Mouse (Mus musculus): ENCODE data around the gene Igsf11. TPM values are rescaled to one million over a fixed set of nuclear protein-coding genes. Genes with fewer than 3 reads are reported as not detected.
"Not testable (repeated sequence)": the region's sequence is repeated elsewhere in the genome, so short reads cannot be mapped to it uniquely, and the experiment has no call there.

The Igsf11 gene
- polyA plus RNA-seq, 1 experiment from 2014 or later: 1.1 TPM

DNA sequence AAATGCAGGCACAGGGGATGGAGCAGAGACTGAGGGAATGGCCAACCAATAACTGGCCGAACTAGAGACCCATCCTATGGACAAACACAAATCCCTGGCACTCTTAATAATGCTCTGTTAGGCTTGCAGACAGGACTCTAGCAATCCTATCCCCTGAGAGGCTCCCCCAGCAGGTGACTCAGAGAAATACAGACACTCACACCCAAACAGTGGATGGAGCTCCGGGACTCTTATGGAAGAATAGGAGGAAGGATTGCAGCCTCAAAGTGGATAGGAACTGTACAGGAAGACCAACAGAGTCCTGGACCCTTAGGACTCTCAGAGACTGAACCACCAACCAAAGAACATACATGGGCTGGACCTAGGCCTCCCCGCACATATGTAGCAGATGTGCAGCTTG is 91.4 kb downstream of the Igsf11 start:
- H3K27me3 ChIP-seq: not testable (repeated sequence)

DNA sequence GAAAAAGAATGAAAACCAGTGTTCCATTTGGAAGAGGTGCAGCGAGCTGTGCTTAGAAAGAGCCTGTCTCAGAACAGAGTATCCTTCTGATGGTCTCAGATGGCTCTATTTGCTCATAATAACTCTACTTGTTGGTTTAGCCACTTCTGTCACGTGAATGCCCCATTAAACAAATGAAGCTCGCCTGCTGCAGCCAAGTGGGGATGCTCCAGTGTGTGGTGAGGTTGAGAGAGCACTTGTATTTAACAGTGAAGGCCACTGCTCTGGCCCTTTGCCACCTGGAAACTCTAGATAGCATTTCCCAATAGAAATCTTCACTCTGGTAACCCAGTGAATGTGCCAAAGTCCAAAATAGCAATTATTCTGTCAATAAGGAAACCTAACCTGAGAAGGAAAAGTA is 92.9 kb downstream of the Igsf11 start:
- Histone ChIP-seq H3K36me3 (no peaks in the 10 kb centered on the region), H3K4me2 (no peak overlapping the region), H3K9ac (replicated peaks) (no peak overlapping the region), H3K4me3 (replicated peaks) (no peak overlapping the region), H3K27me3 (no peaks in the 10 kb centered on the region), H3K9me3 (no peaks in the 10 kb centered on the region), H3K4me1 (replicated peaks) (peaks cover 42% of the 10 kb centered on the region), H3K27ac (no peak overlapping the region)
- no peak for ATAC-seq (ENCODE audit: insufficient number of reproducible peaks, insufficient read depth, low FRiP score, low TSS enrichment, low read depth)
- 63% methylated on average over 3 of the region's 3 CpGs for WGBS

More for the DNA sequence above, 91.4 kb downstream of the Igsf11 start:
- not testable (repeated sequence) for H3K9me3 ChIP-seq; H3K4me3 ChIP-seq (replicated peaks); H3K27ac ChIP-seq; H3K36me3 ChIP-seq; H3K9ac ChIP-seq (replicated peaks); H3K4me2 ChIP-seq; ATAC-seq (ENCODE audit: insufficient number of reproducible peaks, insufficient read depth, low FRiP score, low TSS enrichment, low read depth)
- 80% methylated on average over 3 of the region's 3 CpGs for WGBS
- peaks cover 43% of the 10 kb centered on the region for H3K4me1 ChIP-seq (replicated peaks)

DNA sequence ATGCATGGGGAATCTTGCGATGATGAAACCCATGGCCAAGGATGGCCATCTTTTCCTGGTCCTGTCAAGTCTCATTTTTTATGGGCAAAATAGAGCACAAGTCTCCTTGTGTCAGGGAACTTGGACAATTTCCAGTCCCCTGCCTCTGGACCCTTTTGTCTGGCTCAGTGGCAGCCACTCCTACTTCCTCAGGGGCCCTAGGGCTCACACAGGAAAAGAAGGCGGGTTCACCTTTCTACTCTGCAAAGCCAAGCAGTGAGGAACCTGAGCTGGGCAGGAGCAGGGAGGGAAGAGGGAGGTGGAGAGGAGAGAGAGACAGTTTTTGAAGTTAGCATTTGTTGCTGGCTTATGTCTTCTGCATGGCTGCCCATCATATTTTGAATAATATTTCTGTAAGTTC is 93.9 kb downstream of the Igsf11 start:
- Histone ChIP-seq H3K9me3 (no peaks in the 10 kb centered on the region), H3K4me2 (no peak overlapping the region), H3K36me3 (no peaks in the 10 kb centered on the region), H3K9ac (replicated peaks) (no peak overlapping the region), H3K27ac (no peak overlapping the region), H3K4me1 (replicated peaks) (peaks cover 39% of the 10 kb centered on the region), H3K27me3 (no peaks in the 10 kb centered on the region), H3K4me3 (replicated peaks) (no peak overlapping the region)
- ATAC-seq (ENCODE audit: insufficient number of reproducible peaks, insufficient read depth, low FRiP score, low TSS enrichment, low read depth): no peak
- WGBS: 66% methylated on average over 2 of the region's 2 CpGs

DNA sequence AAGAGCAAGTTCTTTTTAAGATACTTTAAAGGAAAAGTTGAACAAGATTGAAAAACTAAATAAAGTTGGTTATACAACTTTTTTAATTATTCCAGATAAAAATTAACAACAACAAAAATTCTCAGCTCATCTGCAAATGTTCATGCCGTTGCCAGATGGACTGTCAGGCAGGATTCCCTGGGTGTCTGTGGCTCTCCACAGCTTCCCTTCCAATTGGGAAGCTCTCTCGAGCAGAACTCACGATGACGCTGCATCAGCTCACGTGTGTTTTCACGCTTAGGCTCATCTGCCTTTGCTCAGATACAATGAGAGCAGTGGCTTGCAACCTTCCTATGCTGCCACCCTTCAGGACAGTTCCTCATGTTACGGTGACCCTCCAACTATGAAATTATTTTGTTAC is 101.2 kb downstream of the Igsf11 start:
- H3K27ac ChIP-seq: no peak overlapping the region
- H3K9ac ChIP-seq (replicated peaks): no peak overlapping the region
- no peaks in the 10 kb centered on the region for H3K27me3 ChIP-seq
- H3K4me2 ChIP-seq: no peak overlapping the region
- no peak for ATAC-seq (ENCODE audit: insufficient number of reproducible peaks, insufficient read depth, low FRiP score, low TSS enrichment, low read depth)
- H3K4me1 ChIP-seq (replicated peaks): peaks cover 11% of the 10 kb centered on the region
- H3K36me3 ChIP-seq: no peaks in the 10 kb centered on the region
- H3K4me3 ChIP-seq (replicated peaks): no peak overlapping the region
- H3K9me3 ChIP-seq: no peaks in the 10 kb centered on the region
- whole genome bisulfite sequencing: 88% methylated on average over 7 of the region's 7 CpGs

DNA sequence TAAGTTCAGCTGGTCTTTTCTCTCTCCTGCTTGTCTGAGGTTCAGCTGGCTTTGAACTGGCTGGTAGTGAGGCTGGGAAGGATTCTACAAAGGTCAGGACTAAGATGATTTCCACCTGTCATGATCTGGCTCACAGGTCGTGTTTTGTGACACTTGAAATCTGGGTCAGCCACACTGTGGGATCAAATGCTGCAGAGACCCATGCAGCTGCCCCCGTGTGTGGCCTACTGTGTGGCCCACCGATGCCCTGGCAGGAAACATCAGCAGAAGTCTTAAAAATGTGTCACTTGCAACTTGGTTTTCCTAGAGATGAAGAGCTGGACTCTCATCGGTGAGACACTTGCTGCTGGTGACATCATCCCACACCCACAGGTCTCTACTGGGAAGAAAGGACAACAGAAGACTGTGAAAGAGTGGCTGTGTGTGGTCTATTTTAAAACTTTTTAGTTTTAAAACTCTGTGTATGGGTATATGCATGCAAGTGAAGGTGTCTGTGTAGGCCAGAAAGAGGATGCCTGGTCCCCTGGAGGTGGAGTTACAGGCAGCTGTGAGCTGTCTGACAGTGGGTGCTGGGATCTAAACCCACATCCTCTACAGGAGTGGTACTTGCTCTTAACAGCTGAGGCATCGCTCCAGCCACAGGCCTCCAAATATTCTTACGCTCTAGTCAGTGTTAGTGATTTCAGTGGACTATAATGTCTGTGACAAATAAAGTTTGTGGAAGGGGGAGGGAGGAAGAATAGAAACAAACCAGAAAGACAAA is 106.2 kb downstream of the Igsf11 start:
- Histone ChIP-seq H3K4me1 (replicated peaks) (no peaks in the 10 kb centered on the region), H3K9ac (replicated peaks) (no peak overlapping the region), H3K4me3 (replicated peaks) (no peak overlapping the region), H3K36me3 (no peaks in the 10 kb centered on the region), H3K27ac (no peak overlapping the region), H3K27me3 (no peaks in the 10 kb centered on the region), H3K4me2 (no peak overlapping the region), H3K9me3 (no peaks in the 10 kb centered on the region)
- WGBS: 81% methylated on average over 6 of the region's 6 CpGs
- no peak for ATAC-seq (ENCODE audit: insufficient number of reproducible peaks, insufficient read depth, low FRiP score, low TSS enrichment, low read depth)

DNA sequence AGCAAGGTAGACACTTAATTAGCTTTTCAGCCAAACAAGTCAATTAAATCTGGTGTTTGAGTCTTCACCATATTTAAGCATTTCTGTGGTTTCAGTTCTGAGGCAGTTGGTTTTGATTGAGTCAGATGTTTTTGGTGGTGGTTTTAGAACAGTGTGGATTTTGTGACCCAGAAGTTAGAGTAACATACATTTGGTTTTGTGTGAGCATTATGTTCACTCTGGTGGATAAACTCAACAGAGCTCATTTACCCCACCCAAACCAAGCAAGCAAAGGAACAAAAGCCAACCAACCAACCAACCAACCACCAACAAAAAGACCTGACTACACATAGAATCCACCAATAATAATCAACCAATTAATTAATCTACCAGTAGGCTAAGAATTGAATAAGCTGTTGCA is 106.8 kb downstream of the Igsf11 start:
- H3K4me3 ChIP-seq (replicated peaks): no peak overlapping the region
- H3K4me2 ChIP-seq: no peak overlapping the region
- no peak overlapping the region for H3K9ac ChIP-seq (replicated peaks)
- no peaks in the 10 kb centered on the region for H3K9me3 ChIP-seq
- H3K36me3 ChIP-seq: no peaks in the 10 kb centered on the region
- no peak overlapping the region for H3K27ac ChIP-seq
- H3K27me3 ChIP-seq: no peaks in the 10 kb centered on the region
- ATAC-seq (ENCODE audit: insufficient number of reproducible peaks, insufficient read depth, low FRiP score, low TSS enrichment, low read depth): no peak
- H3K4me1 ChIP-seq (replicated peaks): no peaks in the 10 kb centered on the region

DNA sequence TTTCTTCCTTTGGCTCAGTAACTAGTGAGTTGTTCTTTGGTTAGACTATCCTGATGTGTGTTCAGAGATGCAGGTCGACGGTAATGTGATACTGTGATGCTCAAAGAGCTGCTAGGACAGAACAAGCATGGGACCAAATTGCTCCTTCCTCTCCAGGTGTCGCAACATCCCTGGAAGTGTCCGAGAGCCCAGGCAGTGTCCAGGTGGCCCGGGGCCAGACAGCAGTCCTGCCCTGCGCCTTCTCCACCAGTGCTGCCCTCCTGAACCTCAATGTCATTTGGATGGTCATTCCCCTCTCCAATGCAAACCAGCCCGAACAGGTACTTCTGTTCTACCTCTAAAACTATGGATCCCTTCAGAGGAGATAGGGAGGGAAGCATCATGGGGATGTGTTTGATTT is 114.5 kb downstream of the Igsf11 start:
- H3K36me3 ChIP-seq: no peaks in the 10 kb centered on the region
- ATAC-seq (ENCODE audit: insufficient number of reproducible peaks, insufficient read depth, low FRiP score, low TSS enrichment, low read depth): no peak
- H3K4me2 ChIP-seq: no peak overlapping the region
- no peaks in the 10 kb centered on the region for H3K27me3 ChIP-seq
- peaks cover 3% of the 10 kb centered on the region; the same call in 1 of the 2 replicates for H3K9me3 ChIP-seq
- H3K9ac ChIP-seq (replicated peaks): no peak overlapping the region
- no peak overlapping the region for H3K27ac ChIP-seq
- no peak overlapping the region for H3K4me3 ChIP-seq (replicated peaks)
- H3K4me1 ChIP-seq (replicated peaks): no peaks in the 10 kb centered on the region
- 86% methylated on average over 7 of the region's 7 CpGs for WGBS

DNA sequence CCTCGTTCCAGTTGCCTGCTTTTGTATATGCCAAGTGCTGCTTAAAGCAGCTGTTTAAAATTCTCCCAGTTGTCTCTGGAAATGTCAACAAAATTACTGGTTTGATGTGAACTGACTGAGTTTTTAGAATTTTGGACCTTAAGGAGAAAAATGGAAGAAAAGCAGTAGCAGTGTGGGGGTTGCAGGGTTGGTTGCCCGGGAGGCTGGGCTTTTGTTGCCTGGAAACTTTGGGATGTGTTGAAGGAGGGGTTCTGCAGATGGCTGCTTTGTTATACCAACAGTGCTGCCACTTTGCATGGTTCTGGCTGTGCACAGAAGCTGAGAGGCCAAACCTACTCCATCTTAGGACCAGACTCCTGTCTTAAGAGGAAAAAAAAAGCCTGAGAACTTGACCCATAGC is 127.0 kb downstream of the Igsf11 start:
- no peak overlapping the region for H3K4me3 ChIP-seq (replicated peaks)
- no peak overlapping the region for H3K9ac ChIP-seq (replicated peaks)
- H3K4me1 ChIP-seq (replicated peaks): no peaks in the 10 kb centered on the region
- H3K4me2 ChIP-seq: no peak overlapping the region
- H3K36me3 ChIP-seq: no peaks in the 10 kb centered on the region
- H3K27me3 ChIP-seq: no peaks in the 10 kb centered on the region
- ATAC-seq (ENCODE audit: insufficient number of reproducible peaks, insufficient read depth, low FRiP score, low TSS enrichment, low read depth): no peak
- H3K9me3 ChIP-seq: no peaks in the 10 kb centered on the region
- WGBS: 89% methylated on average over 2 of the region's 2 CpGs
- no peak overlapping the region for H3K27ac ChIP-seq

DNA sequence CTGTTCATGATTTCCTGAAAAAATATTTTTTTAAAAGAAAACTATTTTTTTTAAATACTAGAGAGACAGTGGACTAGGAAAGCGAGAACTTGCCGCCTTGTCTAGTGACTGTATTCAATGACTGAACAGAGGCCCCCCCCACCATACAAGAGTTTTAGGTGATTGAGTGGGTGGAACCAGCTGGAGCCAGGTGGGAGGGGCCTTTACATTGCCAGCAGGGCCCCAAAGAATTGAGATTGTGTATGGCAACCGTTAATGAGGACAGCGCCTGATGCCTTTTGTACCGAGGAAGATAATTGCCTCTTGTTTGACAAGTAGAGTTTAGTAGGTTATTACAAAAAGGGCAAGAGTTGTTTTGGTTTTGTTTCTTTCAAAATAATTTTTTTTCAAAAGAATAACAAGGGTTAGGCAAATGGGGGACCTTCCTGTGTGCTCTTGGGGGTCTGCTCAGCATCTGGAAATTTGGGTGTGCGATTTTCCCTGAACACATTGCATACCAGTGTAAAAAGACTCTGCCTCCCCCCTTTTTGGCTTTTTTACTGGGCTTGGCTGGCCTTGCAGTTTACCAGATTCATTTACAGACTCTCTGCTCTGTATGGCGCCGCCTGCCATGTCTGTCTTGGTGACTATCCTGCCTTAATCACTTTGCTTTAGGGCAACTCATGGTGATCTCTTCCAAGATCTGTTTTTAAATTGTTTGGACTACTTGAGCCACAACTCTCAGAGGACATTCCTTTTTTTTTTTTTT is 133.7 kb downstream of the Igsf11 start:
- no peaks in the 10 kb centered on the region for H3K36me3 ChIP-seq
- no peak overlapping the region for H3K9ac ChIP-seq (replicated peaks)
- no peak overlapping the region for H3K27ac ChIP-seq
- no peak overlapping the region for H3K4me3 ChIP-seq (replicated peaks)
- H3K9me3 ChIP-seq: no peaks in the 10 kb centered on the region
- H3K4me1 ChIP-seq (replicated peaks): no peaks in the 10 kb centered on the region
- no peak overlapping the region for H3K4me2 ChIP-seq
- ATAC-seq (ENCODE audit: insufficient number of reproducible peaks, insufficient read depth, low FRiP score, low TSS enrichment, low read depth): no peak
- WGBS: 71% methylated on average over 8 of the region's 8 CpGs
- H3K27me3 ChIP-seq: no peaks in the 10 kb centered on the region

DNA sequence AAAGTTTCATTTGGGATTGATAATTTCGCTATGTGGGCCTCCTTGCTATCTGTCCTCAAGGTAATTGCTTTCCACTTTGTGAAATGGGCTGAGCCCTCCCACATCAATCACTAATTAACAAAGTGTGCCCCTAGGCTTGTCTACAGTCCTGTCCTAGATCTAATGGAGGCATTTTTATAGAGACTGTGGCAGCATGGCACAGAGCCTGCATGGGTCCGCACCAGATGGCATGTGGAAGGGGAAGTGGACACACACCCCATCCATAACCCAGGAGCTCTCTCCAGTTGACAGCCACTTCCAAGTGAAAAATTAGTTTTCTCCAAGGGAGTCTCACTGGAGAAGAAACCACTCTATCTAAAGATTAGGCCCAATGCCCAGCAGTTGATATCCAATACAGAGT is 138.9 kb downstream of the Igsf11 start:
- no peaks in the 10 kb centered on the region for H3K36me3 ChIP-seq
- ATAC-seq (ENCODE audit: insufficient number of reproducible peaks, insufficient read depth, low FRiP score, low TSS enrichment, low read depth): no peak
- H3K4me3 ChIP-seq (replicated peaks): no peak overlapping the region
- H3K4me2 ChIP-seq: no peak overlapping the region
- H3K9me3 ChIP-seq: no peaks in the 10 kb centered on the region
- no peaks in the 10 kb centered on the region for H3K4me1 ChIP-seq (replicated peaks)
- no peak overlapping the region for H3K27ac ChIP-seq
- no peaks in the 10 kb centered on the region for H3K27me3 ChIP-seq
- H3K9ac ChIP-seq (replicated peaks): no peak overlapping the region
- WGBS: 59% methylated on average over 2 of the region's 2 CpGs

DNA sequence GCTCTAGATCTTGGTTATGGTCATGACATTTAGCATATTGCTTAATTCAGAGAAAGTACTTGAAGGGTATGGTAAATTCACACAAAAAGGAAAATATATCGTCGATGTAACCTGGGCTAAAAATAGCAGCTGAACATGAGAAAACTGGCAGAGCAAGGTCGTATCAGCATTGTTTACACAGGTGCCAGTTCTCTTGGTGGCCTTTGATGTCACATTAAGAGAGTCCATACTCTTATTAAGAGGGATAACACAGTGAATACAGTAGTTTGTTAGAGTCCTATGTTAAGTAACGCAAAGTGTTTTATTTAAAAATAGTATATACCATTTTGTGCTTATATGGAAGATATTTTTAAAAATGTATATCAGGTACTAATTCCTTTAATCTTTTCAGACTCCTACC is 144.8 kb downstream of the Igsf11 start:
- no peaks in the 10 kb centered on the region for H3K36me3 ChIP-seq
- H3K4me2 ChIP-seq: no peak overlapping the region
- H3K27ac ChIP-seq: no peak overlapping the region
- ATAC-seq (ENCODE audit: insufficient number of reproducible peaks, insufficient read depth, low FRiP score, low TSS enrichment, low read depth): no peak
- H3K27me3 ChIP-seq: no peaks in the 10 kb centered on the region
- no peaks in the 10 kb centered on the region for H3K9me3 ChIP-seq
- no peak overlapping the region for H3K4me3 ChIP-seq (replicated peaks)
- WGBS: 66% methylated on average over 4 of the region's 4 CpGs
- H3K9ac ChIP-seq (replicated peaks): no peak overlapping the region
- no peaks in the 10 kb centered on the region for H3K4me1 ChIP-seq (replicated peaks)

DNA sequence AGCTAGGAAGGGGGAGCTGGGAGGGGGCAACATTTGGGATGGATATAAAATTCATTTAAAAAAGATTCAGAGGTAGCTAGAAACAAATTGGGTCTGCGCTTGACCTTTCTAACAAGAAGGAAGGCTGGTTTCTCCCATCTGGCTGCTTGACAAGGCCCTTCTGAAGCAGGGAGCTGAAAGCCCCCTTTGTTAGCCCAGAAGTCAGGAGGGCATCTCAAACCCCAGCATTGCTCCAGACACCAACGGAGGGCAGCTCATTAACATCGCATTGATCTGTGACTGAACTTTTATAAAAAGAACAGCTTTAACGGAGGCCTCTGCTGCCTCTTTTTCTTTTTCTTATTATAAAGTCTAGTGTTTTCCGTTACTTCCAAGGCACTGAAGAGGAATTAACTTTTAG is 151.9 kb downstream of the Igsf11 start:
- H3K9me3 ChIP-seq: no peaks in the 10 kb centered on the region
- 0 out of 2 replicates have a peak, but pooled peaks cover 3% of the 10 kb centered on the region for H3K4me1 ChIP-seq (replicated peaks)
- H3K27ac ChIP-seq: no peak overlapping the region
- WGBS: 50% methylated on average over 5 of the region's 5 CpGs
- H3K9ac ChIP-seq (replicated peaks): no peak overlapping the region
- H3K4me2 ChIP-seq: no peak overlapping the region
- no peaks in the 10 kb centered on the region for H3K27me3 ChIP-seq
- H3K4me3 ChIP-seq (replicated peaks): no peak overlapping the region
- H3K36me3 ChIP-seq: no peaks in the 10 kb centered on the region
- no peak for ATAC-seq (ENCODE audit: insufficient number of reproducible peaks, insufficient read depth, low FRiP score, low TSS enrichment, low read depth)
